Mouse (Mus musculus) liver, adult 2 months (tissue): ENCODE data around the gene Itih1. TPM values are rescaled to one million over a fixed set of nuclear protein-coding genes. Genes with fewer than 3 reads are reported as not detected.

ENCODE experiments used
- DNase-seq: peaks from one replicate; pipeline ENCODE4 v3.0.0-alpha.2; 2011; ENCODE audit warnings: low read depth, low spot score; ENCODE audit errors: extremely low read depth
- H3K27ac ChIP-seq: fragments of 200-500 bp; replicated peaks from 2 replicates; pipeline ENCODE4 v1.5.1; 2012; ENCODE audit warnings: low read depth, mild to moderate bottlenecking, control low read depth, inconsistent platforms, low read length; ENCODE audit not compliant: insufficient read depth
- H3K27me3 ChIP-seq: fragments of 200-500 bp; 2 replicates; pipeline ENCODE4 v1.6.1; 2012; ENCODE audit warnings: mild to moderate bottlenecking, moderate library complexity, low read length, inconsistent platforms; ENCODE audit not compliant: control insufficient read depth, insufficient read depth
- H3K36me3 ChIP-seq: fragments of 200-500 bp; 2 replicates; pipeline ENCODE4 v1.6.1; 2012; ENCODE audit warnings: low read length, inconsistent platforms; ENCODE audit not compliant: control insufficient read depth, insufficient read depth
- H3K4me1 ChIP-seq: fragments of 200-500 bp; 2 replicates; pipeline ENCODE4 v1.6.1; 2011; ENCODE audit warnings: low read length; ENCODE audit not compliant: control insufficient read depth, insufficient read depth
- H3K4me3 ChIP-seq: fragments of 200-500 bp; 2 replicates; pipeline ENCODE4 v1.5.1; 2011; ENCODE audit warnings: low read depth, mild to moderate bottlenecking, control low read depth, low read length, moderate library complexity; ENCODE audit not compliant: insufficient read depth
- H3K79me2 ChIP-seq: fragments of 200-500 bp; 2 replicates; pipeline ENCODE4 v1.6.1; 2012; ENCODE audit warnings: inconsistent platforms, mild to moderate bottlenecking, low read length, moderate library complexity; ENCODE audit not compliant: control insufficient read depth, insufficient read depth
- H3K9ac ChIP-seq: fragments of 200-500 bp; 2 replicates; pipeline ENCODE4 v1.6.1; 2012; ENCODE audit warnings: low read depth, mild to moderate bottlenecking, control low read depth, inconsistent platforms, low read length
- CTCF ChIP-seq: fragments of 200-500 bp; IDR thresholded peaks from 2 replicates; pipeline ENCODE4 v1.5.1; 2011; ENCODE audit warnings: low read depth, low read length, control low read depth
- POLR2A ChIP-seq: fragments of 200-500 bp; IDR thresholded peaks from 2 replicates; pipeline ENCODE4 v1.6.1; 2011; ENCODE audit warnings: low read length, control low read depth; ENCODE audit not compliant: insufficient read depth; ENCODE audit errors: extremely low read depth
- WGBS: fragments of 180-500 bp; shearing (Covaris S2); methylation state at CpG from one replicate; pipeline ENCODE4 v1.1.7; 2018; 5-methylcytosine and 5-hydroxymethylcytosine counted together
- polyA plus RNA-seq: library from polyadenylated mRNA; depleted of rRNA; stranded (reverse); fragments of >200 nt; gene quantifications from 2 replicates; pipeline ENCODE4 v1.2.3, GENCODE M21; 2012
- total RNA-seq: library from RNA; depleted of rRNA; stranded (reverse); fragments of >200 nt; gene quantifications from 2 replicates; pipeline ENCODE4 v1.2.3, GENCODE M21; 2014

Itih1 gene
- total and polyA plus RNA-seq, 2 experiments, result 504 to 544 TPM

- H3K9ac ChIP-seq, result no peak overlapping the region
- no peaks in the 10 kb centered on the region for H3K79me2 ChIP-seq
- DNase-seq, result no peak
- no peaks in the 10 kb centered on the region for H3K27me3 ChIP-seq
- no peak overlapping the region for H3K4me3 ChIP-seq
- H3K4me1 ChIP-seq, result peaks cover 18% of the 10 kb centered on the region
- H3K27ac ChIP-seq, result no peak overlapping the region
- H3K36me3 ChIP-seq, result peaks cover 42% of the 10 kb centered on the region
- WGBS, result 80% methylated on average over 9 of the region's 9 CpGs
- TF ChIP-seq POLR2A (no peak), CTCF (no peak)
Observed at GRCm38 (mm10) chr14:30933351-30933750, 9.7 kb downstream of the Itih1 start.

- Histone ChIP-seq H3K27ac (peak overlapping the region; percentile 72), H3K4me1 (peaks cover 18% of the 10 kb centered on the region), H3K79me2 (no peaks in the 10 kb centered on the region), H3K27me3 (no peaks in the 10 kb centered on the region), H3K9ac (no peak overlapping the region), H3K4me3 (no peak overlapping the region), H3K36me3 (peaks cover 23% of the 10 kb centered on the region)
- peak; percentile 84 for DNase-seq
- no peak for TF ChIP-seq CTCF
- TF ChIP-seq POLR2A, result no peak
- WGBS, result 40% methylated on average over 4 of the region's 4 CpGs
Observed at GRCm38 (mm10) chr14:30930386-30930785, 12.7 kb downstream of the Itih1 start.

- peak; percentile 78 for DNase-seq
- Histone ChIP-seq H3K9ac (no peak overlapping the region), H3K27me3 (no peaks in the 10 kb centered on the region), H3K4me1 (peaks cover 27% of the 10 kb centered on the region), H3K36me3 (peaks cover 19% of the 10 kb centered on the region), H3K27ac (peak overlapping the region; percentile 84), H3K79me2 (peaks cover 4% of the 10 kb centered on the region; the same call in 1 of the 2 replicates), H3K4me3 (no peak overlapping the region)
- no peak for TF ChIP-seq CTCF
- TF ChIP-seq POLR2A, result no peak
- 28% methylated on average over 3 of the region's 3 CpGs for WGBS
Observed at GRCm38 (mm10) chr14:30925492-30925891, 17.6 kb downstream of the Itih1 start.

GRCm38 (mm10) chr14:30923375-30924105, 19.5 kb downstream of the Itih1 start, which contains the start of gene Itih3:
Gene Itih3 (minus strand): TSS chr14:30923760.
- H3K4me3 ChIP-seq, result peak within 1 kb of the TSS; percentile 67
- H3K27me3 ChIP-seq, result no peaks in the 10 kb centered on the region
- peak within 1 kb of the TSS; percentile 80 for H3K9ac ChIP-seq
- peaks cover 28% of the 10 kb centered on the region for H3K4me1 ChIP-seq
- WGBS, result 7% methylated on average over 6 of the region's 6 CpGs
- peaks cover 22% of the 10 kb centered on the region for H3K36me3 ChIP-seq
- peak within 1 kb of the TSS; percentile 94 for H3K27ac ChIP-seq
- TF ChIP-seq POLR2A (peak; percentile 89), CTCF (no peak)
- DNase-seq, result peak; percentile 87
- peaks cover 4% of the 10 kb centered on the region; the same call in 1 of the 2 replicates for H3K79me2 ChIP-seq

- H3K4me3 ChIP-seq, result peak overlapping the region; percentile 67
Observed at GRCm38 (mm10) chr14:30922053-30922670, 20.9 kb downstream of the Itih1 start.

More at GRCm38 (mm10) chr14:30922053-30922670, 20.9 kb downstream of the Itih1 start:
- peak; percentile 66 for DNase-seq
- Histone ChIP-seq H3K27ac (peak overlapping the region; percentile 94), H3K79me2 (peaks cover 4% of the 10 kb centered on the region; the same call in 1 of the 2 replicates), H3K9ac (peak overlapping the region; percentile 80), H3K36me3 (peaks cover 35% of the 10 kb centered on the region), H3K27me3 (no peaks in the 10 kb centered on the region), H3K4me1 (peaks cover 35% of the 10 kb centered on the region)
- WGBS, result 10% methylated on average over 8 of the region's 8 CpGs
- TF ChIP-seq CTCF (no peak), POLR2A (no peak)
